Mouse (Mus musculus) kidney, adult 2 months (tissue): ENCODE data around the gene Arf3. TPM values are rescaled to one million over a fixed set of nuclear protein-coding genes. Genes with fewer than 3 reads are reported as not detected.

Source experiments
- DNase-seq: peaks from one replicate; pipeline ENCODE4 v3.0.0; 2021
- H3K27ac ChIP-seq: fragments of 200-500 bp; 2 replicates; pipeline ENCODE4 v1.5.1; 2012; ENCODE audit warnings: low read depth, low read length, control low read depth, inconsistent platforms; ENCODE audit not compliant: insufficient read depth
- H3K27me3 ChIP-seq: fragments of 200-500 bp; replicated peaks from 2 replicates; pipeline ENCODE4 v1.6.1; 2012; ENCODE audit warnings: mild to moderate bottlenecking, moderate library complexity, low read length, inconsistent platforms; ENCODE audit not compliant: control insufficient read depth, insufficient read depth
- H3K36me3 ChIP-seq: fragments of 200-500 bp; 2 replicates; pipeline ENCODE4 v1.6.1; 2012; ENCODE audit warnings: mild to moderate bottlenecking, moderate library complexity, low read length, inconsistent platforms; ENCODE audit not compliant: control insufficient read depth, insufficient read depth
- H3K4me1 ChIP-seq: fragments of 200-500 bp; 2 replicates; pipeline ENCODE4 v1.6.1; 2011; ENCODE audit warnings: low read length; ENCODE audit not compliant: control insufficient read depth, insufficient read depth
- H3K4me3 ChIP-seq: fragments of 200-500 bp; 2 replicates; pipeline ENCODE4 v1.5.1; 2011; ENCODE audit warnings: mild to moderate bottlenecking, low read depth, low read length, control low read depth; ENCODE audit not compliant: insufficient read depth
- CTCF ChIP-seq: fragments of 200-500 bp; conservative IDR thresholded peaks from 2 replicates; pipeline ENCODE4 v1.5.1; 2011; ENCODE audit warnings: low read depth, mild to moderate bottlenecking, control low read depth, low read length, moderate library complexity, mixed read lengths; ENCODE audit not compliant: insufficient read depth, insufficient read length
- POLR2A ChIP-seq: fragments of 200-500 bp; IDR thresholded peaks from one replicate; pipeline ENCODE4 v1.6.1; 2011; ENCODE audit warnings: low read depth, low read length, control low read depth
- WGBS: fragments of 180-500 bp; shearing (Covaris S2); methylation state at CpG from one replicate; pipeline ENCODE4 v1.1.7; 2018; 5-methylcytosine and 5-hydroxymethylcytosine counted together
- polyA plus RNA-seq: library from polyadenylated mRNA; depleted of rRNA; stranded (reverse); fragments of >200 nt; gene quantifications from 2 replicates; pipeline ENCODE4 v1.2.3, GENCODE M21; 2012

The Arf3 gene
- polyA plus RNA-seq, 1 experiment = 143 TPM

- H3K27me3 ChIP-seq = no peaks in the 10 kb centered on the region
- no peaks in the 10 kb centered on the region for H3K4me1 ChIP-seq
- no peak overlapping the region for H3K4me3 ChIP-seq
- H3K36me3 ChIP-seq = no peaks in the 10 kb centered on the region
- WGBS = 25% methylated on average over 28 of the region's 28 CpGs
- DNase-seq = no peak
- no peak for TF ChIP-seq POLR2A
- TF ChIP-seq CTCF = no peak
- no peak overlapping the region for H3K27ac ChIP-seq
Observed at GRCm38 (mm10) chr15:98797835-98798492, 35.0 kb upstream of the Arf3 start.

GRCm38 (mm10) chr15:98796803-98797595, 34.0 kb upstream of the Arf3 start:
- TF ChIP-seq POLR2A = no peak
- 8% methylated on average over 13 of the region's 13 CpGs for WGBS
- Histone ChIP-seq H3K4me3 (no peak overlapping the region), H3K27ac (no peak overlapping the region), H3K36me3 (no peaks in the 10 kb centered on the region), H3K4me1 (0 out of 2 replicates have a peak, but pooled peaks cover 3% of the 10 kb centered on the region), H3K27me3 (peaks cover 3% of the 10 kb centered on the region)
- no peak for DNase-seq

DNA sequence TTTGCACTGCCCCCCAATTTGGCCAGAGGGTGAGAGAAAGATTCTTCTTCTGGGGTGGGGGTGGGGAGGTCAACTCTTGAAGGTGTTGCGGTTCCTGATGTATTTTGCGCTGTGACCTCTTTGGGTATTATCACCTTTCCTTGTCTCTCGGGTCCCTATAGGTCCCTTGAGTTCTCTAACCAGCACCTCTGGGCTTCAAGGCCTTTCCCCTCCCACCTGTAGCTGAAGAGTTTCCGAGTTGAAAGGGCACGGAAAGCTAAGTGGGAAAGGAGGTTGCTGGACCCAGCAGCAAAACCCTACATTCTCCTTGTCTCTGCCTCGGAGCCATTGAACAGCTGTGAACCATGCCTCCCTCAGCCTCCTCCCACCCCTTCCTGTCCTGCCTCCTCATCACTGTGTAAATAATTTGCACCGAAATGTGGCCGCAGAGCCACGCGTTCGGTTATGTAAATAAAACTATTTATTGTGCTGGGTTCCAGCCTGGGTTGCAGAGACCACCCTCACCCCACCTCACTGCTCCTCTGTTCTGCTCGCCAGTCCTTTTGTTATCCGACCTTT, 30.2 kb upstream of the Arf3 start:
- Histone ChIP-seq H3K4me3 (no peak overlapping the region), H3K27me3 (peaks cover 12% of the 10 kb centered on the region), H3K4me1 (0 out of 2 replicates have a peak, but pooled peaks cover 3% of the 10 kb centered on the region), H3K27ac (no peak overlapping the region), H3K36me3 (no peaks in the 10 kb centered on the region)
- WGBS = 19% methylated on average over 13 of the region's 13 CpGs
- no peak for TF ChIP-seq CTCF
- no peak for TF ChIP-seq POLR2A
- no peak for DNase-seq

GRCm38 (mm10) chr15:98792233-98793020, 29.4 kb upstream of the Arf3 start:
- no peak overlapping the region for H3K27ac ChIP-seq
- TF ChIP-seq POLR2A (no peak), CTCF (no peak)
- peaks cover 12% of the 10 kb centered on the region for H3K27me3 ChIP-seq
- no peak for DNase-seq
- peak overlapping the region; percentile 1; the same call in 1 of the 2 replicates for H3K4me3 ChIP-seq
- WGBS = 2% methylated on average over 75 of the region's 75 CpGs
- H3K4me1 ChIP-seq = 0 out of 2 replicates have a peak, but pooled peaks cover 3% of the 10 kb centered on the region
- H3K36me3 ChIP-seq = no peaks in the 10 kb centered on the region

GRCm38 (mm10) chr15:98791771-98792170, 28.8 kb upstream of the Arf3 start:
- H3K27ac ChIP-seq = no peak overlapping the region
- no peak overlapping the region for H3K4me3 ChIP-seq
- H3K4me1 ChIP-seq = 0 out of 2 replicates have a peak, but pooled peaks cover 3% of the 10 kb centered on the region
- H3K36me3 ChIP-seq = no peaks in the 10 kb centered on the region
- no peak for DNase-seq
- TF ChIP-seq POLR2A (no peak), CTCF (no peak)
- WGBS = 2% methylated on average over 23 of the region's 23 CpGs
- H3K27me3 ChIP-seq = peaks cover 12% of the 10 kb centered on the region

- Histone ChIP-seq H3K4me3 (peak overlapping the region; percentile 12; the same call in 1 of the 2 replicates), H3K27me3 (peaks cover 12% of the 10 kb centered on the region), H3K36me3 (no peaks in the 10 kb centered on the region), H3K27ac (no peak overlapping the region), H3K4me1 (0 out of 2 replicates have a peak, but pooled peaks cover 3% of the 10 kb centered on the region)
- 2% methylated on average over 12 of the region's 12 CpGs for WGBS
- TF ChIP-seq CTCF (no peak), POLR2A (no peak)
- DNase-seq = no peak
Observed at GRCm38 (mm10) chr15:98791221-98791620, 28.2 kb upstream of the Arf3 start.
